Mouse (Mus musculus) gastrocnemius, postnatal 4 days (tissue): ENCODE data around the gene Gtf2ird1. TPM values are rescaled to one million over a fixed set of nuclear protein-coding genes. Genes with fewer than 3 reads are reported as not detected.
"Not testable (repeated sequence)": the region's sequence is repeated elsewhere in the genome, so short reads cannot be mapped to it uniquely, and the experiment has no call there.

Experiments used
- DNase-seq, 2 experiments: peaks; one replicate each; pipeline ENCODE4 v3.0.0; 2021 to 2022; ENCODE audit warnings: low spot score in 2 of 2, mixed read lengths in 2 of 2
- total RNA-seq, 2 experiments: library from RNA; stranded (reverse); gene quantifications; 2 replicates each; pipeline ENCODE4 v1.2.3; 2021

Gene Gtf2ird1
- total RNA-seq, 2 experiments from 2014 or later: 50.0 to 57.8 TPM

- DNase-seq: not testable (repeated sequence)
These were observed 19.2 kb upstream of the Gtf2ird1 start for GRCm38 (mm10) chr5:134475686-134476085.

DNA sequence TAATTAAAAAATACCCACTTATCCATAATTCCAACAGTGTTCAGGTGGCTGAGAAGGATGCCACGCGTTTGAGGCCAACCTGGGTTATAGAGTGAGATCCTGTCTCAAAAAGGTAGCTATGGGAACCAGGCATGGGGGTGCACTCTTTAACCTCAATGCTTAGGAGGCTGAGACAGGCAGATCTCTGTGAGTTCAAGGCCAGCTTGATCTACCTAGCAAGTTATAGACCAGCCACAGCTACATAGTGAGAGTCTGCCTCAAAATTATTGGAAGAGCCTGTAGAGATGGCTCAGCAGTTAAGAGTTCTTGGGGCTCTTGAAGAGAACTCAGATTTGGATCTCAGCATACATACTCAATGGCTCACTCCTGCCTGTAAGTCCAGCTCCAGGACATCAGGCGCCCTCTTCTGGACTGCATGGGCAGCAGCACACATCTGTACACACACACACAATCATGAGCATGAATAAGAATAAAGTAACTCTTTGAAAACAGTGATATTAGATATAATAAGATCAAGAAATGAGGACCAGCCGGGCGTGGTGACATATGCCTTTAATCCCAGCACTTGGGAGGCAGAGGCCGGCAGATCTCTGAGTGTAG, 18.6 kb upstream of the Gtf2ird1 start:
- DNase-seq: no peak

GRCm38 (mm10) chr5:134473902-134474301, 17.4 kb upstream of the Gtf2ird1 start:
- no peak for DNase-seq

GRCm38 (mm10) chr5:134470538-134471169, 14.1 kb upstream of the Gtf2ird1 start:
- no peak for DNase-seq

GRCm38 (mm10) chr5:134469559-134470150, 13.1 kb upstream of the Gtf2ird1 start:
- no peak for DNase-seq

DNA sequence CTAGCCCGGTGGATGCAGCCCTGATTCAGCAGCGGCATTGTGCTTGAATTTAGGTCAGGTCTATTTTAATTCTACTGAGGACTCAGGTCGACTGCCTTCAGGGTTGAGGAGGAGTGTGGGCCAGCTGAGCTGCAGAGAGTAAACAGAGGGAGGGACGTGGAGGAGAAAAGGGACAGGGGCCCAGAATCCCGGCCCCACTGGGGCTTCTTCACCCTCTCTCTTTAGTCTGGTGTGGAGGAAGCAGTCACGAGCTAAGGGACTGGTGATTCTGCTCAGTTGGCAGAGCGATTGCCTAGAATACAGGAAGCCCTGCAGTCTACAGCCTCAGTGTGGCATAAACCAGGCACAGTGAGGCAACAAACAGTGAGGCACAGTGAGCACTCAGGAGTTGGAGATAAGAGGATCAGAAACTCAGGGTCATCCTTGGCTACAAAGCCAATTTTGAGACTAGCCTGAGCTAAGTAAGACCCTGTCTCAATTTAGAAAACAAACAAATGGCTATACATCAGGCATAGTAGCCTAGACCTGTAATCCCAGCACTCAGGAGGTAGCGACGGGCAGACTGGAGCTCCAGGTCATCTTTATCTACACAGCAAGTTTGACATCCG, 11.7 kb upstream of the Gtf2ird1 start:
- no peak for DNase-seq

GRCm38 (mm10) chr5:134467030-134467549, 10.6 kb upstream of the Gtf2ird1 start:
- DNase-seq: no peak

DNA sequence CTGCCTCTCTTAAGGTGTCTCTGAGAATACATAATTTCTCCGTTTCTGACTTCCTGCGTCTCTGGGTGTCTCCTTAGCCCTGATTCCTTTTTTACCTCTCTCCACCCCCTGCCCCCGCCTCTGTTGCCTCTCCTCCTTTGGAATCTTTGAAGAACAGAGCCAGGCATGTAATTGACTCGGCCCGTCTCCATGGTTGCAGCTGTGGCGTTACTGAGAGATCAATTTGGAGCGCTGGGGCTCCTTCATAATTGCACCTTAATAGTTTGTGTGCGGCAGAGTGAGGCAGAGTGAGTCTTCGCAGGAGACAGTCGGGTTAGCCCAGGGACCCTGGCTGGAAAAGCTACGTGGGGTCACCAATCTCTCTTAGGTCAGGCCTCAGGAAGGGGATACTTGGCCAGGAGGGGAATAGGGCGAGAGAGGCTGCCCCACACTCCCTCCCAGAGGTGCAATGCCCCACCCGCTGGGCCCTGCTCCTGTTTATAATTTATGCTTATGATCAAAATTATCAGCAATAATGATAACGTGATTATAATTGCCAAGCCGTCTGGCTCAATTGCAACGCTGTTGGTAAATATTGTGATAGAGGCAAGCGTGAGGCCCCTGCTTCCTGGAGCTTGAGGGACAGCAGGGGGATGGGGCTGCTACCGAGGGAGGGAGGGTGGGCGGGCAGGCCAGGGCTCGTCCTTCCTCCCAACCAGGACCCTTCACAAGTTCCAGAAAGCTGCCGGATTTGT, 9.9 kb upstream of the Gtf2ird1 start:
- no peak for DNase-seq

- no peak for DNase-seq
These were observed 8.7 kb upstream of the Gtf2ird1 start for GRCm38 (mm10) chr5:134465197-134465596.

- DNase-seq: no peak
These were observed 7.7 kb upstream of the Gtf2ird1 start for GRCm38 (mm10) chr5:134464225-134464624.

DNA sequence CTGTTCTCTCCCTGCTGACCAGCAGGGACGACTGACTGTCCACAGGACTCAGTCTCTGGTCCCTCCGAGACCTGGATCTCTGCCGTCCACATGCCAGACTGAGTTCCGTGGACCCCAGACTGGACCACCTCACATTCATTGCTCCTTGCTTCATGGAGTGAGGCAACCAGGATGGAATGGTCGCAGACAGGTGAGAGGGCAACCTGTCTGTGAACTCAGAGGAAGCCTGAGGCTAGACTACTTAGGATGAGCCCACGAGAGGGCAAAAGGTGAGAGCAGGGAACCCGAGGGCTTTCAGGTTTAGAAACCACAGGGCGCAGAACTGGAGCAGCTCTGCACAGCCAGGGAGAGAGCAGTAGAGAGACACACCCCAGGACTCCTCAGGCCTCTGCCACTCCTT, 6.2 kb upstream of the Gtf2ird1 start:
- no peak for DNase-seq

DNA sequence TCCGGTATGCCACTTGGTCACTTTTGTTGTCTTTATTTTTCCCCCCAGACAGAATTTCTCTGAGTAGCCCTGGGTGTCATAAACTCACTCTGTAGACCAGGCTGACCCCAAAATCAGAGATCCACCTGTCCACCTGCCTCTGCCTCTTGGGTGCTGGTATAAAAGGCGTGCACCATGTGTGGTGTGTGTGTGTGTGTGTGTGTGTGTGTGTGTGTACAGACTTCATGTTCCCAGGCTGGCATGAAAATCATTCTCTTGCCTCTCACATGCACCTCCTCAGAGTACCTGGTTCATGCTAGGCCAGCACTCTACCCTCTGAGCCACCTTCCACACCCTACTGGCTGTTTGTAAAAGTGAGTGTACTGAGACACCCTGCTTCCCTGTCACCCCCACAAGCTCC, 5.8 kb upstream of the Gtf2ird1 start:
- DNase-seq: no peak

- DNase-seq: no peak
These were observed 4.0 kb upstream of the Gtf2ird1 start for GRCm38 (mm10) chr5:134460546-134460945.

- no peak for DNase-seq
These were observed 2.6 kb upstream of the Gtf2ird1 start for GRCm38 (mm10) chr5:134459096-134459495.

DNA sequence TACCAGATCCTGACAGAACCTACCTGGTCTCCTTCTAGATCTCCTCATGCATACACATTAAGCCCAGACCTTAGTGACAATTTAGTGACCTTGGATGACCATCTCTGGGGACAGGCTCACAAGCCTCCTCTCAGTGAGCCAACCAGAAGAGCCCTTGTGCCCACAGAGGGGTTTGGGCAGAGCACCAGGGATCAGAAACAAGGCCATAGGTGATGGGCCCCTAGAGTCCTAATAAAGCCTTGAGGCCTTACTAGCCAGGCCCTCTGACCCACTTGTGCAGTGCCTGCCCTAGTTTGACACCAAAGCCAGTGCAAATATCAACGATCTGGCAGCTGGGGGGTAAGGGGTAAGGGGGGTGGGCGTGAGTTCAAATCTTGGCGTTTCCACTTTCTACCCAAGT, 1.9 kb upstream of the Gtf2ird1 start:
- DNase-seq: no peak

DNA sequence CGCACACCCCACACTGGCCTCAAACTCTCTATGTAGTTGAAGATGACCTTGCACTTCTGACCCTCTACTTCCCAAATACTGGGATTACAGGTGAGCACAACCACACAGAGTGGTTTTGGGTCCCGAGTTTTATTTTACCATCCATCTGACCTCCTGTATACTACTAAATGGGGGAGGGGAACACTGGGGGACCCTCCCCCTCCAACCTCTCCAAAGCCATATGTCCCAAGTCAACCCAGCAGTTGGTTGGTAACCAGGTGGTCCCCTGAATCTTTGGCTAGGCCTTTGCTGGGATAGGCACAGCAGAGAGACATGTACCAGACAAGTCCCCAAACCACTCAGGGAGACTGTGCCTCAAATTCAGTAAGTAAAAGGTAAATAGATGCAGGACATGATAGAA, 855 bp upstream of the Gtf2ird1 start:
- DNase-seq: no peak

- peak in 1 of 2 experiments; percentile 43 for DNase-seq
These were observed 547 bp downstream of the Gtf2ird1 start for GRCm38 (mm10) chr5:134455914-134456423.

DNA sequence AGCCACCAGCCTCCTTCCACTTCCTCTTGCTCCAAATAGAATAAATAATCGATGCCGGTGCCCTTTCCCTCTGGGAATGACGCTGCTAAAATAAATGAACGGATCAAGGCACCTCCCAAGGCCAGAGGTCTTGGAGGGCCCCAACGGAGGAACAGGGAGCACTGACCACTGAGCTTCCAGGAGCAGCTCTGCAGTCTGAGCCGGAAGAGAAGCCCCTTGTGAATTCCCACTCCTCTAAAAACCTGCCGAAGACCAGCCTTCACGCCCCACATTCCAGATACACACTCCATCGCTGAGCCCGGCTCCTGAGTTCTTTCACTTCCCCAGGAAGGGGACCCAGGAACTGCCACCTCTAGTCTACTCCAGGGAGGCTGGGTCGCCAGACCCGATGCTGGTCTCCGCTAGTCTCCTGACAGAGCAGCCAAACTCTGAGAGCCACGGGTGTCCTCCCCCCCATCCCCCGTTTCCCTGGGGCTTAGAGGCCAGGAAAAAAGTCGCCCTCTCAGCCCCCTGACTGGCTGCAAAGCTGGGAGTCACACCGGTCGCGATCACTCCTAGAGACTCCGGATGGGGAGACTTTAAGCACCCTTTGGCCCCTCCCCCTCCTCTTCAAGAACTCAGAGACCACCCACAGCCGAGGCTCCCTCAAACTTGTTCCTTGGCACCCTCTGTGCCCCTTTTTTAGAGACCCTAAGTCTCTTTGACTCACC, 1.2 kb downstream of the Gtf2ird1 start:
- DNase-seq: no peak

GRCm38 (mm10) chr5:134454421-134454820, 2.1 kb downstream of the Gtf2ird1 start:
- no peak for DNase-seq

DNA sequence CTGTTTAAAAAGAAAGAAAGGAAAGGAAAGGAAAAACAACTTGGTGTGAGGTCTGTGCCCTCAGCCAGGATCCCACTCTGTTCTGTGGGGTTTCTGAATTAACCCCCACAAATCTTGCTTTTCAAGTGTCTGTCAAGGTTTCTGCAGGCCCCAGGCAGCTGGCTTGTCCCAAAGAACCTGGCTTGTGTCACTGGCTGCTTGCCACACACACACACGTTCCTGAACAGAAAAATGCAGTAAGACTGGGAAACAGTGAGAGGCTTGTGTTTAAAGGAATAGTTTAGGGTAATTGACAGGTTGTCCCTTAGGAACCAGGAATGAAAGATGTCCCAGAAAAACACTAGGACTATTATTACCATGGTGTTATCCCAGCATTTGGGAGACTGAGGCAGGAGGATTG, 2.9 kb downstream of the Gtf2ird1 start:
- no peak for DNase-seq

GRCm38 (mm10) chr5:134446755-134447154, 9.8 kb downstream of the Gtf2ird1 start:
- DNase-seq: not testable (repeated sequence)
